Mouse (Mus musculus) stomach, postnatal 0 days (tissue): ENCODE measurements around the gene Cacna1h. TPM values are rescaled to one million over a fixed set of nuclear protein-coding genes. Genes with fewer than 3 reads are reported as not detected.

ENCODE experiments used
- ATAC-seq: fragments of 200-750 bp; cut with Nextera tagmentation; 2 replicates; pipeline ENCODE4 v1.8.0; 2017; ENCODE audit not compliant: low FRiP score, low TSS enrichment
- DNase-seq: peaks from one replicate; pipeline ENCODE4 v3.0.0-alpha.2; 2016; ENCODE audit warnings: low spot score
- H3K27ac ChIP-seq: fragments of 300-500 bp; sonication (generic); replicated peaks from 2 replicates; pipeline ENCODE4 v1.5.1; 2014; ENCODE audit warnings: mild to moderate bottlenecking, control low read depth
- H3K27me3 ChIP-seq: fragments of 300-500 bp; sonication (generic); 2 replicates; pipeline ENCODE4 v1.6.1; 2014; ENCODE audit warnings: low read length; ENCODE audit not compliant: control insufficient read depth, insufficient read depth
- H3K36me3 ChIP-seq: fragments of 300-500 bp; sonication (generic); 2 replicates; pipeline ENCODE4 v1.6.1; 2014; ENCODE audit warnings: low read length, mixed read lengths; ENCODE audit not compliant: control insufficient read depth, insufficient read depth
- H3K4me1 ChIP-seq: fragments of 300-500 bp; sonication (generic); replicated peaks from 2 replicates; pipeline ENCODE4 v1.6.1; 2014; ENCODE audit warnings: antibody characterized with exemption; ENCODE audit not compliant: control insufficient read depth, insufficient read depth
- H3K4me2 ChIP-seq: fragments of 300-500 bp; sonication (generic); replicated peaks from 2 replicates; pipeline ENCODE4 v1.6.1; 2014; ENCODE audit warnings: low read depth, mild to moderate bottlenecking, control low read depth, moderate library complexity
- H3K4me3 ChIP-seq: fragments of 300-500 bp; sonication (generic); 2 replicates; pipeline ENCODE4 v1.5.1; 2014; ENCODE audit warnings: low read depth, low read length, control low read depth
- H3K9ac ChIP-seq: fragments of 300-500 bp; sonication (generic); 2 replicates; pipeline ENCODE4 v1.6.1; 2014; ENCODE audit warnings: mild to moderate bottlenecking, low read length, control low read depth, mixed read lengths
- H3K9me3 ChIP-seq: fragments of 300-500 bp; sonication (generic); 2 replicates; pipeline ENCODE4 v1.6.1; 2016; ENCODE audit warnings: low read length; ENCODE audit not compliant: control insufficient read depth
- CTCF ChIP-seq: IDR thresholded peaks from 2 replicates; pipeline ENCODE4 v1.5.1; 2016; ENCODE audit warnings: antibody characterized with exemption, low read depth, mild to moderate bottlenecking, moderate library complexity
- EP300 ChIP-seq: optimal IDR thresholded peaks from 2 replicates; pipeline ENCODE3; 2016; ENCODE audit warnings: antibody characterized with exemption
- WGBS: fragments of 180-500 bp; shearing (Covaris S2); extraction: QIAGEN DNeasy Blood & Tissue Kit; methylation state at CpG from one replicate; pipeline ENCODE4 v1.1.7; 2014; 5-methylcytosine and 5-hydroxymethylcytosine counted together
- polyA plus RNA-seq: library from polyadenylated mRNA; unstranded; fragments of >200 nt; fragmentation: Nextera tagmentation; extraction: Ambion mirVana; gene quantifications from 2 replicates; pipeline ENCODE4 v1.2.1, GENCODE M21; 2015

Gene Cacna1h
- polyA plus RNA-seq: 1.5 and 1.7 TPM in 2 replicates

- peak within 1 kb of the TSS; percentile 88 for H3K4me2 ChIP-seq
- H3K9ac ChIP-seq: peak within 1 kb of the TSS; percentile 68
- no peaks in the 10 kb centered on the region for H3K9me3 ChIP-seq
- no peaks in the 10 kb centered on the region for H3K36me3 ChIP-seq
- WGBS: under 1% methylated on average over 64 of the region's 103 CpGs
- peak within 1 kb of the TSS; percentile 64 for H3K4me3 ChIP-seq
- no peaks in the 10 kb centered on the region; the same call in 1 of the 2 replicates for H3K27me3 ChIP-seq
- TF ChIP-seq CTCF (peak; percentile 77), EP300 (no peak)
- peaks cover 5% of the 10 kb centered on the region for H3K4me1 ChIP-seq
- H3K27ac ChIP-seq: peak within 1 kb of the TSS; percentile 79
- DNase-seq (peak; percentile 74), ATAC-seq (peak; percentile 82)
These were observed at the start of gene Cacna1h for GRCm38 (mm10) chr17:25433617-25434606. Gene Cacna1h (minus strand): TSS chr17:25433783.

GRCm38 (mm10) chr17:25482092-25482491 lies 48.5 kb upstream of the Cacna1h start:
- no peak overlapping the region for H3K4me3 ChIP-seq
- 88% methylated on average over 6 of the region's 6 CpGs for WGBS
- no peak overlapping the region for H3K4me2 ChIP-seq
- no peak for ATAC-seq
- no peak for DNase-seq
- H3K9me3 ChIP-seq: no peaks in the 10 kb centered on the region
- no peak overlapping the region for H3K27ac ChIP-seq
- no peaks in the 10 kb centered on the region for H3K4me1 ChIP-seq
- no peaks in the 10 kb centered on the region for H3K36me3 ChIP-seq
- no peak for TF ChIP-seq EP300
- TF ChIP-seq CTCF: no peak
- H3K27me3 ChIP-seq: no peaks in the 10 kb centered on the region
- H3K9ac ChIP-seq: no peak overlapping the region

GRCm38 (mm10) chr17:25480820-25481219 lies 47.2 kb upstream of the Cacna1h start:
- no peak overlapping the region for H3K27ac ChIP-seq
- no peaks in the 10 kb centered on the region for H3K27me3 ChIP-seq
- H3K36me3 ChIP-seq: no peaks in the 10 kb centered on the region
- H3K4me1 ChIP-seq: no peaks in the 10 kb centered on the region
- 48% methylated on average over 4 of the region's 4 CpGs for WGBS
- no peak overlapping the region for H3K9ac ChIP-seq
- H3K9me3 ChIP-seq: no peaks in the 10 kb centered on the region
- TF ChIP-seq CTCF: no peak
- no peak for TF ChIP-seq EP300
- no peak overlapping the region for H3K4me3 ChIP-seq
- ATAC-seq (no peak), DNase-seq (no peak)
- no peak overlapping the region for H3K4me2 ChIP-seq

- H3K27me3 ChIP-seq: no peaks in the 10 kb centered on the region
- 58% methylated on average over 8 of the region's 8 CpGs for WGBS
- TF ChIP-seq EP300 (no peak), CTCF (no peak)
- no peak overlapping the region for H3K27ac ChIP-seq
- no peak overlapping the region for H3K4me3 ChIP-seq
- no peaks in the 10 kb centered on the region for H3K36me3 ChIP-seq
- DNase-seq (no peak), ATAC-seq (no peak)
- H3K9ac ChIP-seq: no peak overlapping the region
- H3K4me1 ChIP-seq: no peaks in the 10 kb centered on the region
- no peak overlapping the region for H3K4me2 ChIP-seq
- no peaks in the 10 kb centered on the region for H3K9me3 ChIP-seq
These were observed 46.6 kb upstream of the Cacna1h start for GRCm38 (mm10) chr17:25480152-25480551.

- no peaks in the 10 kb centered on the region for H3K36me3 ChIP-seq
- TF ChIP-seq CTCF: peak; percentile 94
- no peak for TF ChIP-seq EP300
- no peaks in the 10 kb centered on the region for H3K27me3 ChIP-seq
- whole genome bisulfite sequencing: 34% methylated on average over 19 of the region's 19 CpGs
- H3K27ac ChIP-seq: no peak overlapping the region
- no peaks in the 10 kb centered on the region for H3K4me1 ChIP-seq
- H3K9ac ChIP-seq: no peak overlapping the region
- no peak overlapping the region for H3K4me2 ChIP-seq
- no peak overlapping the region for H3K4me3 ChIP-seq
- ATAC-seq (no peak), DNase-seq (peak; percentile 42)
- H3K9me3 ChIP-seq: no peaks in the 10 kb centered on the region
These were observed 42.6 kb upstream of the Cacna1h start for GRCm38 (mm10) chr17:25475946-25476744.
